Mouse (Mus musculus): ENCODE results near the gene Spink4. TPM values are rescaled to one million over a fixed set of nuclear protein-coding genes. Genes with fewer than 3 reads are reported as not detected.
"Not testable (repeated sequence)": the region's sequence is repeated elsewhere in the genome, so short reads cannot be mapped to it uniquely, and the experiment has no call there.

Spink4 gene
- total RNA-seq, 1 experiment from 2014 or later: not detected

GRCm38 (mm10) chr4:40898476-40899044 is 21.3 kb upstream of the Spink4 start:
- no peak for ATAC-seq (replicated peaks; ENCODE audit: insufficient number of reproducible peaks, low FRiP score, low TSS enrichment, poor library complexity, severe bottlenecking)

DNA sequence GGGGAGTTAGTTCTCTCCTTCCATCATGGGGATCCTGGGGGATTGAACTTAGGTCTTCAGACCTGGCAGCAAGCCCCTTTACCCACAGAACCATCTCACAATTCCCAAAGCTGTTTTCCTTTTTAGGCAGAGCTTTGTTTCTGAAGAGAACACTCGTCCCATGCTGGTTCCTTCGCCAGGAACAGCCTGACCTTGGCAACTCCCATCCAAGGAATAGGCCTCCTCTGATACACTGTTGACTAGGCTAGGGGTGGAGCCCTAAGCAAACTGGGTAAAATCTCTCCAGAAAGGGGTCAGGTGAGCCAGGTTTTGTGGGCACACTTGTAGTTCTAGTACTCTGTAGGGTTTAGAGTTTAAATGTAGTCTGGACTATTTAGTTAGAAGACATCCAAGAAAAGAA is 20.6 kb upstream of the Spink4 start:
- no peak for ATAC-seq (replicated peaks; ENCODE audit: insufficient number of reproducible peaks, low FRiP score, low TSS enrichment, poor library complexity, severe bottlenecking)

GRCm38 (mm10) chr4:40900071-40900470 is 19.8 kb upstream of the Spink4 start:
- ATAC-seq (replicated peaks; ENCODE audit: insufficient number of reproducible peaks, low FRiP score, low TSS enrichment, poor library complexity, severe bottlenecking): no peak

- ATAC-seq (replicated peaks; ENCODE audit: insufficient number of reproducible peaks, low FRiP score, low TSS enrichment, poor library complexity, severe bottlenecking): no peak
These were observed 19.2 kb upstream of the Spink4 start for GRCm38 (mm10) chr4:40900612-40901011.

- no peak for ATAC-seq (replicated peaks; ENCODE audit: insufficient number of reproducible peaks, low FRiP score, low TSS enrichment, poor library complexity, severe bottlenecking)
These were observed 13.6 kb upstream of the Spink4 start for GRCm38 (mm10) chr4:40906298-40906697.

- ATAC-seq (replicated peaks; ENCODE audit: insufficient number of reproducible peaks, low FRiP score, low TSS enrichment, poor library complexity, severe bottlenecking): no peak
These were observed 11.4 kb upstream of the Spink4 start for GRCm38 (mm10) chr4:40908261-40908969.

DNA sequence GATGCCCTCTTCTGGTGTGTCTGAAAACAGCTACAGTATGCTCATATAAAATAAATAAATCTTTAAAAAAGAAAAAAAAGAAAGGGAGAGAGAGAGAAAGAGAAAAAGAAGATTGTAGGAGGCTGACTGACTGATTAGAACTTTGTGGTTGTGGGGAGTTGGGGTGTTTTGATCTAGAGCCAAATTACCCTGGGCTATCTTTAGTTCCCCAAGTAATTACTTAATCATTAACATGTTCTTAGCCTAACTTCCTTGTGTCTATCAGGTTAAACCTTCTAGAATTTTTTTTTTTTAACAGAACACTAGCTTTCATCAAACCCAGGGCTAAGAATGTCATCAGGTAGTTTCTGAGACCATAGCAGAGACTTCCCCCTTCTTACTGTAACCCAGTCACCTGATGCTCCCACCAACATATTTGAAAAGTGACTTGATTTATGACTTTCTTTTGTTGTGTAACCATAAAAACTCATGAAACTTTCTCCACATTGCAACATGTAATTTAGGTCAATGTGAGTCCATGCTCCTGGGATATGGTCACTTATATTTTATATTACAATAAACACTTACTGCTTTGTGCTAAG is 5.5 kb upstream of the Spink4 start:
- ATAC-seq (replicated peaks; ENCODE audit: insufficient number of reproducible peaks, low FRiP score, low TSS enrichment, poor library complexity, severe bottlenecking): no peak

DNA sequence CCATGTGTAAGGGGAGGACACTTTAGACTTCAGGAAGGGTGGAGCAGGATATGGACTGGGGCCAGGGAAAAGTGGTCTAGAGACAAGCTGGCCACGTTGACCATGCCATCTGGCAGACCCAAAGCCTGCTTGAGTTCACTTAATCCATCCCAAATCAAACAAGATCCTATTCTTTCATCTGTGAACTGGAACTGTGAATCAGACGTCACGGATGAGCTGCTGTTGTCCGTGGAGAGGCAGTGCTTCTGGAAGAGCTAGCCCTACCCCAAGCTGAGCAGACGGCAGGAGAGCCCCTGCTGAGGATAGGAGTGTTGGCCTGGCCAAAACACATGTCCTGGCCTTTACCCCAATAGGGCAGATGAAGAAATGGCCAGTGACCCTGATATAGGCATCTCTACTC is 3.9 kb upstream of the Spink4 start:
- no peak for ATAC-seq (replicated peaks; ENCODE audit: insufficient number of reproducible peaks, low FRiP score, low TSS enrichment, poor library complexity, severe bottlenecking)

- ATAC-seq (replicated peaks; ENCODE audit: insufficient number of reproducible peaks, low FRiP score, low TSS enrichment, poor library complexity, severe bottlenecking): no peak
These were observed 3.2 kb upstream of the Spink4 start for GRCm38 (mm10) chr4:40916592-40917155.

DNA sequence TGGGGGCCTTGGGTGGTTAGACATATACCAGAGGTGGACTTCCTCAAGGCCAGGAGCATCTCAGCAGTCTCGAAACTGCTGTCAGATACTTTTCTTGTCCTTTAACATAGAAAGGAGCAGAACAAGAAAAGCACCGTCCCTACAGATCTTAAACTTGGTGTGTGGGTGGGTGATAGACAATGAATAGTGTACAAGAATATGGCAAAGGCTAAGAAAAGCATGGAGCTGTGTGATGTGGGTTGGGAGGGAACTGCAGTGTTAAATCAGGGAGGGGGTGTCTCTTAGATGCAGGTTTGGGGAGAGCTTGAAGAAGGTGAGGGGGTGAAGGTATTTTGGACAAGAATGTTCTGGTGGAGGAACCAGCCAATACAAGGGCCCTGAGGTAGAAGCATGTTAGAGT is 724 bp downstream of the Spink4 start:
- ATAC-seq (replicated peaks; ENCODE audit: insufficient number of reproducible peaks, low FRiP score, low TSS enrichment, poor library complexity, severe bottlenecking): no peak

DNA sequence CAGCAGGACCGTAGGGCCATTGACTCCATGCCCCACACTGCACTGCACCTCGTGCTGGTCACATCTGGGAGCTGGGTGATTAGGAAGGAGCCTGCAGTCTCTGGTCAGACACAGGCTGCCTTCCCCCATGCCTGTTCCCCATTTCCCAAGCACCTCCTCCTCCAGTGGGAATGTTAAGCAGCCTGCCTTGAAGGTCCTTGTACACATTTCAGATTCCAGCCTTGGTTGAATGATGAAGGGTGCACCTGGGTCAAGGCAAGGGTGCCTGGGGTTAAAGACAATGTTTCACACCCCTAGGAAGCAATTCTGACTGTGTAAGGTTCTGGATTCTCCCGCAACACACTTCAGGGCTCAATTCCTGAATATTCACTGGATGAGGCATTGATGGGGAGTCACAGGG is 1.4 kb downstream of the Spink4 start:
- no peak for ATAC-seq (replicated peaks; ENCODE audit: insufficient number of reproducible peaks, low FRiP score, low TSS enrichment, poor library complexity, severe bottlenecking)

- no peak; the same call in 1 of the 2 replicates for ATAC-seq (replicated peaks; ENCODE audit: insufficient number of reproducible peaks, low FRiP score, low TSS enrichment, poor library complexity, severe bottlenecking)
These were observed 3.3 kb downstream of the Spink4 start for GRCm38 (mm10) chr4:40923087-40923651.

DNA sequence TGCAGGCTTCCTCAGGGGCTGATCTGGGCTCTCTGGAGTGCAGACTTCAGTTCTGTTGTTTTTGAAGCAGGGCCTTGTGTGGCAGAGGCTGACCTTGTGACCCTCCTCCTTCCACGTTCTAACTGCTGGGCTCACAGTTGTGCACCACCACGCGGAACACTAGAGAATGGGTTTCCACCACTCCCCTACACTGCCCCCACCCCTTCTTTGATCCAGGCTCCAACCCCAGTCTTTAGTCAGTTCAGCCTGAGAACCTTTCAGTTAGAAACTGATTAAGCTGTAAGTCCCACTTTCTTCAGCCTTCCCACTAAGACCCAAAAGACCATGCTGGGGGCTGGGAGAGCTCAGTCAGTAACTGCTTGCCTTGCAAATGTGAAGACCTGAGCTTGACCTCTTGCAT is 5.7 kb downstream of the Spink4 start:
- no peak for ATAC-seq (replicated peaks; ENCODE audit: insufficient number of reproducible peaks, low FRiP score, low TSS enrichment, poor library complexity, severe bottlenecking)

GRCm38 (mm10) chr4:40929046-40929445 is 9.2 kb downstream of the Spink4 start:
- no peak for ATAC-seq (replicated peaks; ENCODE audit: insufficient number of reproducible peaks, low FRiP score, low TSS enrichment, poor library complexity, severe bottlenecking)

DNA sequence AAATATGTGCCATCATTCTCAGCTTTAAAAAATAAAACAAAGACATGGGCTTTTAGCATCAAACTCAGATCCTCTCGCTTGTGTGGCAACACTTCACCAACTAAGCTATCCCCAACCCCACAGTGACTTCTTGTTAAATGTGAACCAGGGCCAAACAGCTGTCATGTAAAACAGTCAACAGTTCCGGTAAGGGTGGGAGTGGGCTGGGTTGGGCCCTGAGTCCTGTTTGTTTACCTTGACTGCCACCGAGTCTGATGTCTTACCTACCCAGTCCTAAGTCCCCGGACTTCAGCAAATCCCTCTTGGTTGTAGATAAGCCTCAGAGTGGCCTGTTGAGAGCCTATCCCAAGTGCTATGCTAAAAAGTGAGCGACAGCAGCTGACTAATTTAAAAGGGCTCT is 13.8 kb downstream of the Spink4 start:
- no peak for ATAC-seq (replicated peaks; ENCODE audit: insufficient number of reproducible peaks, low FRiP score, low TSS enrichment, poor library complexity, severe bottlenecking)

GRCm38 (mm10) chr4:40934369-40934768 is 14.5 kb downstream of the Spink4 start:
- ATAC-seq (replicated peaks; ENCODE audit: insufficient number of reproducible peaks, low FRiP score, low TSS enrichment, poor library complexity, severe bottlenecking): not testable (repeated sequence)

DNA sequence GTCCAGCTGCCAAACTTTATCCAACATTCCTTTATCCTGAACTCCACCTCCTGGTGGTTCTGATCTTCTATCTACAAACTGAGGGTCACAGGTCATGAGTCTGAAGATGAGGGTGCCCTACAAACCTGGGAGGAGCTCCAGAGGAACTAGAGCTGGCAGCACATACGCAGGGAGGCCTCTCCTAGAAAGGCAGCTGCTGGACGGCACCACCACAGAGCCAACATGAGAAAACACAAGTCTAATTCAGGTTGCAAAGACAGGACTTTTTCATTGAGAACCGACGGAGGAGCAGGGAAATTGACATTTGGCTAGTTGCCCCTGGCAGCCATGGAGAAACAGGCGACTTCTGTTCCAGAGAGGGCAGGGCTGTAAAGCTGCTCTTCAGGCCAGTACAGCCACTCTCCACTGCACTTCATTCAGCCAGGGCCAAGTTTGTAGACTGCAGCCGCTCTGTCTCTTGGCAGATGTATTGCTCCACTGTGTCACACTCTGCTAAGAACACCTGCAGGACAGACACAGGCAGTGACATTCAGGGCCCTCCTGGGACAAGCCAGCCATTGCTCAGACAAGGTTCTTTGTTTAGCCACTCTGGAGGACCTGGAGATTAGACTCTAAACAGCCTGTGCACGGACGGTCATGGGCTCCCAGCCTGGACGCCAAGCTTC is 16.5 kb downstream of the Spink4 start:
- no peak for ATAC-seq (replicated peaks; ENCODE audit: insufficient number of reproducible peaks, low FRiP score, low TSS enrichment, poor library complexity, severe bottlenecking)

DNA sequence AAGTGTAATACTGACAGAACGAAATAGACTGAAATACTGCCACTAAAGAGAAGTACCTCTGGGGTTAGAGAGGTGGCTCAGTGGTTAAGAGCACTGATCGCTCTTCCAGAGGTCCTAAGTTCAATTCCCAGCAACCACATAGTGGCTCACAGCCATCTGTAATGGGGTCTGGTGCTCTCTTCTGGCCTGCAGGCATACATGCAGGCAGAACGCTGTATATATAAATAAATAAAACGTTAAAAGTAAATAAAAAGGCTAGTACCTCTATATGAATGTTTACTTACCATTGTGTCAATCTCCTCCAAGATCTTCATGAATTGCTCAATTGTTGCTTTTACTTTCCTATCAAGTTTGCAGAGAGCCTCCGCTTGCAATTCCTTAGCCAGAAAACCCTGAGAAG is 18.9 kb downstream of the Spink4 start:
- ATAC-seq (replicated peaks; ENCODE audit: insufficient number of reproducible peaks, low FRiP score, low TSS enrichment, poor library complexity, severe bottlenecking): no peak

GRCm38 (mm10) chr4:40943651-40944050 is 23.8 kb downstream of the Spink4 start:
- no peak for ATAC-seq (replicated peaks; ENCODE audit: insufficient number of reproducible peaks, low FRiP score, low TSS enrichment, poor library complexity, severe bottlenecking)

Data from monocyte, adult 5-6 weeks (primary cell).